In genomic region chr3:94581793-94582455, GRCm38 (mm10) we compare ENCODE assay signal across 8 mouse cellular contexts. TPM values are rescaled to one million over a fixed set of nuclear protein-coding genes. Genes with fewer than 3 reads are reported as not detected.
A peak's percentile ranks its signal among the peaks of the same experiment; 100 is the strongest.
DNase-seq lines count a peak whose midpoint lies in the region; ATAC-seq lines count a peak whose summit lies in the region.

No protein-coding gene starts in this region.

- H3K4me3 ChIP-seq in heart, embryonic 11.5 days (ENCODE audit: low read depth, low read length), result peak overlapping the region; percentile 91
- peak overlapping the region; percentile 81 for H3K4me3 ChIP-seq in midbrain, embryonic 14.5 days (replicated peaks; ENCODE audit: low read depth, low read length)

- under 1% methylated on average over 41 of the region's 48 CpGs for WGBS in heart, embryonic 11.5 days (ENCODE audit: insufficient replicate concordance)
- WGBS in midbrain, embryonic 14.5 days, result under 1% methylated on average over 44 of the region's 48 CpGs

- H3K4me1 ChIP-seq in heart, embryonic 11.5 days (ENCODE audit: control insufficient read depth, insufficient read depth, low read length), result peaks cover 7% of the 10 kb centered on the region
- H3K4me1 ChIP-seq in midbrain, embryonic 14.5 days (ENCODE audit: control insufficient read depth, insufficient read depth, low read length), result peaks cover 25% of the 10 kb centered on the region

- no peaks in the 10 kb centered on the region for H3K9me3 ChIP-seq in heart, embryonic 11.5 days (replicated peaks; ENCODE audit: control insufficient read depth, low read length)
- H3K9me3 ChIP-seq in midbrain, embryonic 14.5 days (ENCODE audit: control insufficient read depth, low read length), result no peaks in the 10 kb centered on the region

- H3K36me3 ChIP-seq in heart, embryonic 11.5 days (ENCODE audit: control insufficient read depth, insufficient read depth, low read length), result no peaks in the 10 kb centered on the region
- H3K36me3 ChIP-seq in midbrain, embryonic 14.5 days (ENCODE audit: control insufficient read depth, insufficient read depth, low read length), result no peaks in the 10 kb centered on the region

- peak overlapping the region; percentile 77 for H3K27ac ChIP-seq in heart, embryonic 11.5 days (ENCODE audit: low read depth, low read length)
- peak overlapping the region; percentile 86 for H3K27ac ChIP-seq in midbrain, embryonic 14.5 days (replicated peaks; ENCODE audit: low read depth, low read length)

- H3K27me3 ChIP-seq in heart, embryonic 11.5 days (ENCODE audit: control insufficient read depth, insufficient read depth, low read length), result no peaks in the 10 kb centered on the region
- no peaks in the 10 kb centered on the region for H3K27me3 ChIP-seq in midbrain, embryonic 14.5 days (ENCODE audit: control insufficient read depth, insufficient read depth, low read length)

- H3K4me2 ChIP-seq in heart, embryonic 11.5 days, result peak overlapping the region; percentile 84
- H3K4me2 ChIP-seq in midbrain, embryonic 14.5 days (ENCODE audit: low read length), result peak overlapping the region; percentile 85

- intact Hi-C loops in heart, postnatal 36 days (cut with DNase I), result no loop called here
- intact Hi-C loops in gastrocnemius, postnatal 36 days (cut with DNase I), result loop anchor here (5.0 kb wide), 1 partner anchor 130 kb away; no protein-coding TSS in a partner anchor

- DNase-seq in heart, postnatal 36 days, result no peak
- DNase-seq in CD4-positive helper T cell, adult 2 months (ENCODE audit: low read depth, low spot score), result peak; percentile 82
- peak; percentile 26 for DNase-seq in embryo, embryonic 11.5 days (ENCODE audit: low read depth, low spot score)
- peak; percentile 79 for DNase-seq in induced T-regulatory cell, adult 2 months (ENCODE audit: low read depth)
- peak; percentile 71 for DNase-seq in midbrain, embryonic 14.5 days
- DNase-seq in gastrocnemius, postnatal 36 days, result no peak
- DNase-seq in thymus, postnatal 36 days, result no peak

- H3K9ac ChIP-seq in heart, embryonic 11.5 days (ENCODE audit: low read depth, low read length), result peak overlapping the region; percentile 94
- H3K9ac ChIP-seq in midbrain, embryonic 14.5 days (replicated peaks; ENCODE audit: low read length), result peak overlapping the region; percentile 81

- peak; percentile 77 for ATAC-seq in heart, embryonic 11.5 days (replicated peaks; ENCODE audit: insufficient number of reproducible peaks, low FRiP score, low TSS enrichment)
- ATAC-seq in midbrain, embryonic 14.5 days (ENCODE audit: low FRiP score, low TSS enrichment), result peak; percentile 80

RNA-seq across cellular contexts. Expression of gene Snx27, which starts 0.6 kb away (rescaled TPM):
- 21.2 and 23.7 TPM in 2 replicates for polyA plus RNA-seq in heart, embryonic 11.5 days (2014; fragmentation: Nextera tagmentation; extraction: Ambion mirVana)
- total RNA-seq in heart, postnatal 36 days (2021), result 10 to 100 TPM; 27.8 to 28.8 TPM
- polyA plus RNA-seq in midbrain, embryonic 14.5 days (2014; fragmentation: Nextera tagmentation; extraction: Ambion mirVana), result 66.8 and 71.0 TPM in 2 replicates
- 10 to 100 TPM; 25.3 to 25.9 TPM for total RNA-seq in gastrocnemius, postnatal 36 days (2021)

Comparison
In these comparisons a context has a peak if more than half of its experiments do, and no peak if none do; other contexts are left out.
1. DNase-seq: peak in CD4-positive helper T cell, adult 2 months (single experiment), embryo, embryonic 11.5 days (single experiment), induced T-regulatory cell, adult 2 months (single experiment) and midbrain, embryonic 14.5 days (single experiment); none in heart, postnatal 36 days (0 of 2), gastrocnemius, postnatal 36 days (0 of 2) and thymus, postnatal 36 days (0 of 2).